In the genomic region with DNA sequence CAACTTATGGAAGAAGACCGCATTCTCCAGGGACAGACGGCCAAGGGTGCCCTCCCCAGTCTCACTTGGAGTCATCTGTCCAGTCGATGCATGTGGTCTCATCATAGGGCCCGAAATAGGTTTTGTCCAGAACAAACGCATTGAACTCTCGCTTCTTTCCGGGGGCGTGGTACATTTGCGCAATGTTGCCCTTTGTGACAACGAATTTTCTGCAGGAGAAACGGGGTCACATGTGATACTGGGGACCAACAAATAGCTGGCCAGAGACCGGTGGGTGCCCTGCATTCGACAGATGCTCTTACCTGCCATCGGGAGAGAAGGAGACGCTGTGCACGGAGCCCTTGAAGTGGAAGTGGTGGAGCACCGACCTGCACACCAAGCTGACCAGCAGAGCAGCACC, we compare ENCODE assay signal across 34 mouse cellular contexts.
"Had no signal": no experiment of that assay in that cellular context is flagged by ENCODE, and none has a peak within 500 bp of the region (broad histone marks: within the 10 kb centered on the region; RNA-seq: fewer than 3 reads in every experiment).

No protein-coding gene starts in this region.

- DNase-seq: heart, postnatal 10 days; heart, postnatal 14 days; heart, postnatal 36 days; kidney, adult 11 months; kidney, adult 18-20 months; kidney, adult 2 months; kidney, adult 8-10 months; kidney, adult 9 months; kidney, postnatal 10 days; kidney, postnatal 14 days; kidney, postnatal 25 days; kidney, postnatal 36 days; kidney, postnatal 4 days; layer of hippocampus, adult 9-11 months; layer of hippocampus, postnatal 36 days had no signal

- ATAC-seq: hindbrain, embryonic 16.5 days; hindbrain, postnatal 0 days; inflammation-experienced regulatory T-cells, adult 6 months; intestine, embryonic 15.5 days; intestine, embryonic 16.5 days; intestine, postnatal 0 days had no signal

- H3K9ac ChIP-seq: heart, embryonic 12.5 days; heart, embryonic 13.5 days; heart, embryonic 15.5 days; hindbrain, embryonic 12.5 days; hindbrain, embryonic 13.5 days; hindbrain, embryonic 14.5 days; hindbrain, embryonic 15.5 days; intestine, embryonic 15.5 days; kidney, embryonic 15.5 days had no signal

- H3K27ac ChIP-seq: heart, embryonic 10.5 days; heart, embryonic 13.5 days; heart, embryonic 15.5 days; hindbrain, embryonic 10.5 days; hindbrain, embryonic 12.5 days; hindbrain, embryonic 13.5 days; hindbrain, embryonic 14.5 days; hindbrain, embryonic 15.5 days; hindbrain, postnatal 0 days; intestine, embryonic 15.5 days; kidney, embryonic 15.5 days; kidney, postnatal 0 days; layer of hippocampus, adult 2 months had no signal

- H3K4me2 ChIP-seq: heart, embryonic 11.5 days; heart, embryonic 12.5 days; heart, embryonic 13.5 days; heart, embryonic 15.5 days; hindbrain, embryonic 12.5 days; hindbrain, embryonic 13.5 days; hindbrain, embryonic 14.5 days; hindbrain, embryonic 15.5 days; intestine, embryonic 15.5 days; kidney, embryonic 15.5 days had no signal

- H3K9me3 ChIP-seq: heart, embryonic 10.5 days; heart, embryonic 12.5 days; heart, embryonic 13.5 days; heart, embryonic 15.5 days; hindbrain, embryonic 10.5 days; hindbrain, embryonic 12.5 days; hindbrain, embryonic 13.5 days; hindbrain, embryonic 15.5 days; intestine, embryonic 15.5 days; kidney, embryonic 15.5 days had no signal

- H3K4me3 ChIP-seq: heart, embryonic 10.5 days; heart, embryonic 12.5 days; heart, embryonic 13.5 days; heart, embryonic 15.5 days; hindbrain, embryonic 10.5 days; hindbrain, embryonic 12.5 days; hindbrain, embryonic 13.5 days; hindbrain, embryonic 15.5 days; intestine, embryonic 15.5 days; kidney, embryonic 15.5 days; layer of hippocampus, adult 2 months had no signal

- H3K27me3 ChIP-seq: heart, embryonic 12.5 days; heart, embryonic 13.5 days; heart, embryonic 15.5 days; hindbrain, embryonic 12.5 days; hindbrain, embryonic 13.5 days; hindbrain, embryonic 15.5 days; intestine, embryonic 15.5 days; kidney, embryonic 15.5 days had no signal
